Mouse (Mus musculus): ENCODE data around the gene Kpna6. TPM values are rescaled to one million over a fixed set of nuclear protein-coding genes. Genes with fewer than 3 reads are reported as not detected.
"Not testable (repeated sequence)": the region's sequence is repeated elsewhere in the genome, so short reads cannot be mapped to it uniquely, and the experiment has no call there.

Gene Kpna6
- polyA plus RNA-seq (2012; rRNA removed), result 32.5 and 34.2 TPM in 2 replicates

GRCm38 (mm10) chr4:129672083-129672877, at the start of gene Kpna6:
Gene Kpna6, minus strand, starts transcription at chr4:129672767.
- H3K27ac ChIP-seq (ENCODE audit: control insufficient read depth, insufficient read depth, low read length), result no peak within 1 kb of the TSS
- H3K27me3 ChIP-seq (ENCODE audit: control insufficient read depth, insufficient read depth, low read length), result no peaks in the 10 kb centered on the region
- peak within 1 kb of the TSS; percentile 93 for H3K4me3 ChIP-seq (ENCODE audit: control insufficient read depth, insufficient read depth, low read length)
- peaks cover 5% of the 10 kb centered on the region for H3K4me1 ChIP-seq (replicated peaks; ENCODE audit: control insufficient read depth, insufficient read depth, low read length)
- WGBS, result under 1% methylated on average over 65 of the region's 65 CpGs
- no peaks in the 10 kb centered on the region for H3K36me3 ChIP-seq (ENCODE audit: control insufficient read depth, insufficient read depth, low read length)
- peak; percentile 86 for DNase-seq
- TF ChIP-seq POLR2A (IDR thresholded peaks at IDR 0.05; ENCODE audit: control insufficient read depth, extremely low read depth, insufficient read depth, low read length, poor library complexity) (0 out of 2 replicates have a peak, but pooled peaks have one; percentile 18), CTCF (IDR thresholded peaks at IDR 0.05; ENCODE audit: borderline replicate concordance, control insufficient read depth, extremely low read depth, insufficient read depth, low read length, poor library complexity) (peak; percentile 29; the same call in 1 of the 2 replicates)

GRCm38 (mm10) chr4:129716310-129716709, 43.7 kb upstream of the Kpna6 start:
- WGBS, result 97% methylated on average over 9 of the region's 9 CpGs
- DNase-seq, result no peak
- TF ChIP-seq POLR2A (IDR thresholded peaks at IDR 0.05; ENCODE audit: control insufficient read depth, extremely low read depth, insufficient read depth, low read length, poor library complexity) (no peak), CTCF (IDR thresholded peaks at IDR 0.05; ENCODE audit: borderline replicate concordance, control insufficient read depth, extremely low read depth, insufficient read depth, low read length, poor library complexity) (no peak)
- no peak overlapping the region for H3K27ac ChIP-seq (ENCODE audit: control insufficient read depth, insufficient read depth, low read length)
- H3K4me3 ChIP-seq (ENCODE audit: control insufficient read depth, insufficient read depth, low read length), result no peak overlapping the region
- H3K36me3 ChIP-seq (ENCODE audit: control insufficient read depth, insufficient read depth, low read length), result peaks cover 87% of the 10 kb centered on the region
- no peaks in the 10 kb centered on the region for H3K4me1 ChIP-seq (replicated peaks; ENCODE audit: control insufficient read depth, insufficient read depth, low read length)
- H3K27me3 ChIP-seq (ENCODE audit: control insufficient read depth, insufficient read depth, low read length), result no peaks in the 10 kb centered on the region

- TF ChIP-seq POLR2A (IDR thresholded peaks at IDR 0.05; ENCODE audit: control insufficient read depth, extremely low read depth, insufficient read depth, low read length, poor library complexity), result no peak
- TF ChIP-seq CTCF (IDR thresholded peaks at IDR 0.05; ENCODE audit: borderline replicate concordance, control insufficient read depth, extremely low read depth, insufficient read depth, low read length, poor library complexity), result no peak
- WGBS, result 95% methylated on average over 8 of the region's 8 CpGs
- no peak for DNase-seq
- H3K27ac ChIP-seq (ENCODE audit: control insufficient read depth, insufficient read depth, low read length), result no peak overlapping the region
- peaks cover 85% of the 10 kb centered on the region for H3K36me3 ChIP-seq (ENCODE audit: control insufficient read depth, insufficient read depth, low read length)
- no peaks in the 10 kb centered on the region for H3K27me3 ChIP-seq (ENCODE audit: control insufficient read depth, insufficient read depth, low read length)
- H3K4me3 ChIP-seq (ENCODE audit: control insufficient read depth, insufficient read depth, low read length), result no peak overlapping the region
- H3K4me1 ChIP-seq (replicated peaks; ENCODE audit: control insufficient read depth, insufficient read depth, low read length), result no peaks in the 10 kb centered on the region
Observed at GRCm38 (mm10) chr4:129709486-129710129, 37.0 kb upstream of the Kpna6 start.

GRCm38 (mm10) chr4:129706750-129707149, 34.2 kb upstream of the Kpna6 start:
- no peak for DNase-seq
- peaks cover 75% of the 10 kb centered on the region for H3K36me3 ChIP-seq (ENCODE audit: control insufficient read depth, insufficient read depth, low read length)
- TF ChIP-seq CTCF (IDR thresholded peaks at IDR 0.05; ENCODE audit: borderline replicate concordance, control insufficient read depth, extremely low read depth, insufficient read depth, low read length, poor library complexity) (no peak), POLR2A (IDR thresholded peaks at IDR 0.05; ENCODE audit: control insufficient read depth, extremely low read depth, insufficient read depth, low read length, poor library complexity) (no peak)
- H3K4me3 ChIP-seq (ENCODE audit: control insufficient read depth, insufficient read depth, low read length), result no peak overlapping the region
- WGBS, result 93% methylated on average over 3 of the region's 3 CpGs
- no peak overlapping the region for H3K27ac ChIP-seq (ENCODE audit: control insufficient read depth, insufficient read depth, low read length)
- H3K27me3 ChIP-seq (ENCODE audit: control insufficient read depth, insufficient read depth, low read length), result no peaks in the 10 kb centered on the region
- no peaks in the 10 kb centered on the region for H3K4me1 ChIP-seq (replicated peaks; ENCODE audit: control insufficient read depth, insufficient read depth, low read length)

- no peaks in the 10 kb centered on the region for H3K27me3 ChIP-seq (ENCODE audit: control insufficient read depth, insufficient read depth, low read length)
- DNase-seq, result no peak
- H3K4me3 ChIP-seq (ENCODE audit: control insufficient read depth, insufficient read depth, low read length), result no peak overlapping the region
- no peak overlapping the region for H3K27ac ChIP-seq (ENCODE audit: control insufficient read depth, insufficient read depth, low read length)
- 92% methylated on average over 11 of the region's 11 CpGs for whole genome bisulfite sequencing
- peaks cover 38% of the 10 kb centered on the region for H3K36me3 ChIP-seq (ENCODE audit: control insufficient read depth, insufficient read depth, low read length)
- H3K4me1 ChIP-seq (replicated peaks; ENCODE audit: control insufficient read depth, insufficient read depth, low read length), result peaks cover 3% of the 10 kb centered on the region; the same call in 1 of the 2 replicates
- TF ChIP-seq CTCF (IDR thresholded peaks at IDR 0.05; ENCODE audit: borderline replicate concordance, control insufficient read depth, extremely low read depth, insufficient read depth, low read length, poor library complexity), result no peak
- TF ChIP-seq POLR2A (IDR thresholded peaks at IDR 0.05; ENCODE audit: control insufficient read depth, extremely low read depth, insufficient read depth, low read length, poor library complexity), result no peak
Observed at GRCm38 (mm10) chr4:129702454-129702853, 29.9 kb upstream of the Kpna6 start.

- TF ChIP-seq POLR2A (IDR thresholded peaks at IDR 0.05; ENCODE audit: control insufficient read depth, extremely low read depth, insufficient read depth, low read length, poor library complexity), result no peak
- no peak for TF ChIP-seq CTCF (IDR thresholded peaks at IDR 0.05; ENCODE audit: borderline replicate concordance, control insufficient read depth, extremely low read depth, insufficient read depth, low read length, poor library complexity)
- no peak overlapping the region for H3K27ac ChIP-seq (ENCODE audit: control insufficient read depth, insufficient read depth, low read length)
Observed at GRCm38 (mm10) chr4:129701503-129702377, 29.2 kb upstream of the Kpna6 start.

GRCm38 (mm10) chr4:129700661-129701060, 28.1 kb upstream of the Kpna6 start:
- WGBS, result 92% methylated on average over 6 of the region's 6 CpGs
- not testable (repeated sequence) for H3K4me3 ChIP-seq (ENCODE audit: control insufficient read depth, insufficient read depth, low read length); DNase-seq; H3K27ac ChIP-seq (ENCODE audit: control insufficient read depth, insufficient read depth, low read length); H3K4me1 ChIP-seq (replicated peaks; ENCODE audit: control insufficient read depth, insufficient read depth, low read length); H3K27me3 ChIP-seq (ENCODE audit: control insufficient read depth, insufficient read depth, low read length)
- peaks cover 24% of the 10 kb centered on the region for H3K36me3 ChIP-seq (ENCODE audit: control insufficient read depth, insufficient read depth, low read length)

More at GRCm38 (mm10) chr4:129701503-129702377, 29.2 kb upstream of the Kpna6 start:
- Histone ChIP-seq H3K27me3 (ENCODE audit: control insufficient read depth, insufficient read depth, low read length) (no peaks in the 10 kb centered on the region), H3K36me3 (ENCODE audit: control insufficient read depth, insufficient read depth, low read length) (peaks cover 34% of the 10 kb centered on the region), H3K4me1 (replicated peaks; ENCODE audit: control insufficient read depth, insufficient read depth, low read length) (peaks cover 3% of the 10 kb centered on the region), H3K4me3 (ENCODE audit: control insufficient read depth, insufficient read depth, low read length) (no peak overlapping the region)
- WGBS, result 52% methylated on average over 17 of the region's 17 CpGs
- peak; percentile 91 for DNase-seq

All from thymus, adult 2 months (tissue).